Mouse (Mus musculus): ENCODE measurements at regions not wholly inside any gene's neighbourhood (a gene's known extent, or its start where the extent isn't known, plus 50 kb on each side); places are given as distances from the start of the nearest gene placed in this dataset.

GRCm38 (mm10) chr8:76540611-76541010 lies 358.6 kb upstream of the Nr3c2 start:
- TF ChIP-seq EP300 (optimal IDR thresholded peaks at IDR 0.05): no peak
- TF ChIP-seq CTCF (IDR thresholded peaks at IDR 0.05; ENCODE audit: low read depth): no peak

Data from stomach, postnatal 0 days (tissue).